Mouse (Mus musculus): ENCODE measurements around the gene Dbf4.

Dbf4 gene

DNA sequence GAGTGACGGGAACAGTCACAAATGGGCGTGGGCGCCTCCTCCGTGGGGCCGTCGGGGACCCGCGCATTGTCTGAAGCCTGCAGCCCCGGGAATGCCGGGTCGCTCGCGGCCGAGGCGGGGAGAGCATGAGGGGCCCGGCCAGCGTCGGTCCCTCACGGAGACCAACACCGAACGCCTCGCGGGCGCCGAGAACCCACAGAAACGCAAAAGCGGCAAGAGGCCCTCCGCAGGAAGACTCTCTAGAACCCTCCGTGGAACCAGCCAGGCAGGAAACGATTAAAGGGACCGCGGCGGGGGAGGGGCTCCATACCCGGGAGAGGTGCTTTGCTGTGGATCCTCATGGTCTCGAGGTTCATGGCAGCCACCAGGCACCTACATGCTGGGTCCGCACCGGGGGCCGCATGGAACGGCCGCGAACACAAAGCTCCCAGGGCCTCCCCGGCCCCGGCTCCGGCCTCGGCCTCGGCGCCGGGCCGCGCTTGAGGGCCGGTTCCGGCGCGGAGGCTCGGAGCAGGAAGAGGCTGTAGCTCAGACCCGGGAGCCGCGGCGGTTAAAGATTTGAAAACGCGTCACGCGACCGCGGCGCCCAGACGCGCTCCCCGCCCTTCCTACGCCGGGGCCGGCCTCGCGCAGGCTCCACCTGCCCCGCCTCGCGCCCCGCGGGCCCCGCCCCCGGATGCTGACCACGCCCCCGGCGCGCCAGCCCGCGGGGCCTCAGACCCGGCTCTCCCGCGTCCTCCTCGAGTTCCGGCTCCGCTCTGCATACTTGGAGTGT is at the start of gene Dbf4, which contains the start of gene Slc25a40:
Gene Dbf4 (minus strand): TSS at position 560 of the 775 bp plus-strand sequence.
Gene Slc25a40 (plus strand): TSS at position 694 of the 775 bp plus-strand sequence.
- DNase-seq, result peak; percentile 86

DNA sequence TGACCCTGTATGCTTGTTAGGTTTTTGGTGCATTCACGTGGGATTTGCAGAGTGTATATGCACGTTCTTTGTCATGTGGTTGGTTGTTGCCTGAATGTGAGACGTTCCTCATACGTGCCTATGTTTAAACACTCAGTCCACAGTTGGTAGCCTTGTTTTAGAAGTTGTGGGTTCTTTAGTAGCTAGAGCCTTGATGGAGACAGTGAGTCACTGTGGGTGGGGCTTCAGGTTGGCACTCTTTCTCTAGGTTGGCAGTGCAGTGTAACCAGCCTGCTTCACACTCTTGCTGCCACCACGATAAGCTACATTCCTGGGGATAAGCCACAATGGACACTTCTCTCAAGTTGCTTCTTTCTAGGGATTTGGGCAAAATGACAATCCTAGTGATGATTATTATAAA is 34.0 kb upstream of the Dbf4 start:
- no peak for DNase-seq

GRCm38 (mm10) chr5:8455565-8455964 is 33.0 kb upstream of the Dbf4 start:
- no peak for DNase-seq

- no peak for DNase-seq
Observed at GRCm38 (mm10) chr5:8439095-8439494, 16.6 kb upstream of the Dbf4 start.

DNA sequence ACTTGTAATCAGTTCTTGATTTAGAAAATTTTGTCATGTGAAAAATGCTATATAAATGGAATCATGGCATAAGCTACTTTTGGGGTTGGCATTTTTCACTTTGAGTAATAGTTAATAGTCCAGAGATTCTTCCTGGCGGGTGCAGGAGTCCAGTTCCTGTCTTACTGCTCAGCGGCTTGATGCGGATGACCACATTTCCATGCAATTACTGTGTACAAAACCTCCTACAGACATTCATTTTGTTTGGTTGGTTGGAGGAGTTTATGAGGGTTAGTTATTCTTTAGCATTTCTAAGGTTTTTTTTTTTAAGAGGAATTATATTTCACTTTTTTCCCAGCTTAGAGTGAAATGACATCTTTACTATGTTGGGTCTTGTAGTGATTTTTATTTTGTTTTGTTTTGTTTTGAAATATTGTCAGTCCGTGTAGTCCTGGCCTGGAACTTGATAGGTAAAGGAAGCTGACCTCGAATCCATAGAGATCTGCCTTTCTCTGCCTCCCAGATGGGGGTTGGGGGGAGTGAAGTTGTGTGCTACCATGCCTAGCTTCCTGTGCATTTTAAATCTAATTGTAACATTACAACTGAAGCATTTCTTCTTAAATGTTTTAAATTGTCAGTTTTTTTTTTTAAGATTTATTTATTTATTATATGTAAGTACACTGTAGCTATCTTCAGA is 15.1 kb upstream of the Dbf4 start:
- DNase-seq, result no peak

DNA sequence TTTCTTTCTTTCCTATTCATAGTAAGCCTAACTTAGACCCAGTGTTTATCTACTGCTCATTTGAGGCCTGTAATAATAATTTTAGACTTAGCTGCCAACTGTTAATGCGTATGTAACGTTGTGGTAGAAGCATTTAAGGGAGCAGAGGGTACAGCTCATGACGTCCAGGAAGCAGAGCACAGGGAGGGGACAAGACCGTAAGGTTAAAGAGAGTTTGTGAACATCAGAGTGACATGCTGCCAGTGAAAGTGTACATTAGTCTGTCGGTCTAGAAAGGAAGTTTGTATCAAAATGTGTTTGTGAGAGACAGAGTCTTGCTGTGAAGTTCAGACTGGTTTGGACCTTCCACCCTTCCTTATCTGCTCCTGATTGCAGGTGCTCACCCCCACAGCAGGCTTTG is 3.4 kb upstream of the Dbf4 start:
- no peak for DNase-seq

DNA sequence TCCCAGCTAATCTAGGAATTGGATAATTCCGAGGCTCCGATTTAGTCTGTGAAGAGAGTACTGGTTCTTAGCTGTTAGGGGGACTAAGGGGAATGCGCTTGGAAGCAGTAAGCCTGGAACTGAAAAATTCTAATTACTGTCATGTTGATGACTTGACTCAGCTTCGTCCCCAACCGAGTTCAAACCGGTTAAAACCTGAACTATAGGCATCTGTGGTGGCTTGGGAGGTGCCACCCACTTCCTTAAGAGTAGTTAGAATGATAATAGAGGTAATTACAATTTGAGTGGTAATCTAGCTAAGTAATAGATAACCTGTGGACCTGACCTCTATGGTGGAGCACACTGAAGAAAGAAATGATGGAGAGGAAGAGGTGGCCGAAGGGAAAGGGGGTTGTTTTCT is 1.6 kb upstream of the Dbf4 start:
- no peak for DNase-seq

GRCm38 (mm10) chr5:8422932-8423928 is 714 bp upstream of the Dbf4 start:
- peak; percentile 27 for DNase-seq

DNA sequence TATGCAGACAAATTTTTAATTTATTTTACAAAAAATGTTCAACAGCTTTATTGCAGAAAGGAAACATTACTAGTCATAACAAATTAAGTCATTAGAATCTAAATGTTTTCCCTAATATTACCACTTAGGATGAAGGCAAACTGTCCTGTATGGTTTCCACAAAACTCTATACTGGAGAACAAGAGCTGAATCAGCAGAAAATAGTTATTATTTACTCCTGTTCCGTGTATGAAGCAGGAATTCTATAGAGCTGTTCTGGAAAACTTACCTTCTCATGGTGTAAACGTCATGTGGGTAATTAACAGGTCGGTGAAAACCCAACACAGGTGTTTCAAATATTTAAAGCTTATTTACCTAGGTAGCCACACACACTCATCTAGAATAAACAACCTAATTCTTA is 1.1 kb downstream of the Dbf4 start:
- DNase-seq, result no peak

GRCm38 (mm10) chr5:8417443-8417842 is 5.1 kb downstream of the Dbf4 start:
- DNase-seq, result no peak

DNA sequence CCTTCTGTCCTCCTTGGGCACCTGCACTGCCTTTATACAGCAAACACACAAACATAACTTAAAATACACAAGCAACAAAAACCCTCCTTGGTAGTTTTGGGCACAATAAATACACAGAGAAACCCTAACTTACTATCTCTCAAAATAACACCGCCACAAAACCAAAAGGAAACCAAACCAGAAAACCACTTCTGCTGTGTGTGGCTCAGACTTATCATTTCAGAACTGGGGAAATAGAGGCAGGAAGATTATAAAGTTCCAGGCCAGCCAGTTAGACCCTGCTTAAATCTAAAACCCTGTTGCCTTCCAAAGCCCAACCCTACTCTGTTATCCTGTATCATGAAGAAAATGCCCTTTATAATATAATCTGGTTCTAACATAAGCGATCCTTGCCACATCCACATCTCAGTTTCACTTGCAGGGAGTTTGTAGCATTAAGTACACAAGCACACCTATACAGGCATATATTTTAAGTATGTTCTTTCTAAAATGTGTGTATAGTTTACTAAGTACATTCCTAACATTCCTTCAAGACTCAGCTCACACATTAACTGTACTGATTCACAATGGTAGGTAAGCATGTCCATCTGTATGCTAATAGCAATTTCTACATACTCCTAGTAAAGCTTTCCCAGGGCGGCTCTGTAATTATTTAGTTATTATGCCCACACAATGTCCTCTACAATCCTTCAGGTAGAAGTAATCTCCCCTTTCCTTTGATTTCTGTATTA is 5.7 kb downstream of the Dbf4 start:
- no peak for DNase-seq

DNA sequence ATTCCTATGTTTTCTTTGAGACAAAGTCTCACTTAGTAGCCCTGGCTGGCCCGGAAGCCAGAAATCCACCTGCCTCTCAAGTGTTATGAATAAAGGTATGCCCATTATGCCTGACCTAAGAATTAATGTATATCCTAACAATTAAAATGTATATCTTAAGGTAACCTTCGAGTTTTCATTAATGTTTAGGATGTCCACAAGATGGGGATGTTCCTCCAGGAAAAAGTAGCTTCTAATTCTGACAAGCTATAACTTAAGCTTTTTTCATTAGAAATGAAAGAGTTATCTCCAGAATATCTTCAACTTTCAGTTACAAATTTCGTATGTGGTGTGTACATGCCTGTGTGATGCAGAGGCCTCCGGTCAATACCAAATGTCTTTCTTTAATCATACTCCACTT is 13.8 kb downstream of the Dbf4 start:
- no peak for DNase-seq

GRCm38 (mm10) chr5:8397587-8398249 is 24.8 kb downstream of the Dbf4 start:
- no peak for DNase-seq

DNA sequence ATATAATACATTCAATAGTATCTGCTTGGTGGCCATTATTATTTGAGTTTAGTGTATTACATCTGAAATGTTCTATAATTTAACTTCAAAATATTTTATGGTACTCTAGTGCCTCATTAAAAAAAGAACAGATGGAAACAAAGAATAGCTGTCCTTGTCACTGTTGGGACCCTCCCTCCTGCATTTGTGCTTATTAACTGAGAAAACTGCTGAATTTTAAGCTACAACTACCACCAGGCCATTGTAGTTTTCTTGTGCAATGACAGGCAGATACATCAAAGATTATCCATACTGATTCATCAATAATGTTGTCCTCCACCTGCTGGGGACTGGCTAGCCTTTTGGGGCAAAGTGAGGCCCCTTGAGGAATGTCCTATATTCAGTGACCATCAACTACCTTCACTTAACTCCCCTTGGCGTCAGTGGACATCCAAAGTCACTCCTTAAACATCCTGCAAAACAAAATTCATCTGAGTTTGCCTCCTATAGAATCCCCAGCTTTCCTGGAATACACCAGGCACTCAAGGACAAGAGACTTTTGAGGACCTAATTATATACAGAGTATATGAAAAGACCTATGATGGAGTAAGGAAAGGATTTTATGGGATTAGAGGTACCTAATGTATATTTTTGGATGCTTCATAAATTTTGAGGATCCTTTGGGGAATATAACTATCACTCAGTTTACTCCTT is 28.5 kb downstream of the Dbf4 start:
- DNase-seq, result no peak

GRCm38 (mm10) chr5:8374297-8374906 is 48.1 kb downstream of the Dbf4 start:
- DNase-seq, result no peak

GRCm38 (mm10) chr5:8373415-8373814 is 49.1 kb downstream of the Dbf4 start:
- no peak for DNase-seq

- peak; percentile 30 for DNase-seq
Observed at GRCm38 (mm10) chr5:8368781-8369180, 53.7 kb downstream of the Dbf4 start.

DNA sequence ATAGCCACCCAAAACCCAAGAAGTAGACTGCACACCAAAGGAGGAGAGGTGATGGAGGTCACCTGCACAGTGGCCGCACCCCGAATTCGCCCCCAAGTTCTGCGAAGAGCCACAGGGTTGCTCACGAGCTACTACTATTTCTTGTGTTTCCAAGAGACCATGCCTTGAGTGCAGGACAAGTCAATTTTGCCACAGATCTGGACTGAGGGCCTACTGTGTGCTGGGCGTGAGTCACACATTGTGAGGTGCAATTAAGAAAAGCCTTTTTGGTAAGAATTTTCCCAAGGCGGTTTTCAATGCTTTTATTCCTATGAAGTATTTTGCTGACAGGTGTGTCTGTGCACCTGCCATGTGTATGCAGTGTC is 54.2 kb downstream of the Dbf4 start:
- DNase-seq, result no peak

GRCm38 (mm10) chr5:8367614-8368327 is 54.7 kb downstream of the Dbf4 start, which contains the start of gene Adam22:
Adam22 (minus strand) TSS chr5:8368160.
- peak; percentile 97 for DNase-seq

All from cerebellum, adult 9-10 months (tissue).